ENCODE assay signal across 26 mouse cellular contexts in the genomic region with DNA sequence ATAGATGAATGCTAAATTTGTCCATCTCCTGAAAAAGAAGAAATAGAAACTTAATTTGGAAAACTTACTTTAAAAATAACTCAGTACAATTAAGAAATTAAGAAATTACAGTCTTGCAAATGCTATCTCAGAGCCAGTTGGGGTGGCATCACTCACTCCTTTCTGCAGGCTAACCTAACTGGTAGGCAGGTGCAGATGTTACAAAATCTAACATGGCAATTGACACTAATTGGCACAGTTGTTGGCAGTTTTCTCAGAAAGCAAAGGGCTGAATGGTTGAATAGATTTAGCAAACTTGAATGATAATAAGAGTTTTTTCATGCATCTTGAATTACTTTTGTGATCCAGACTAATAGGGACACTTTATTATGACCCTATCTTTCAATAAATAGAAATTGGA.
DNase-seq lines count a peak whose midpoint lies in the region; ATAC-seq and TF ChIP-seq lines count a peak whose summit lies in the region.
"Had no signal": no experiment of that assay in that cellular context is flagged by ENCODE, and none has a peak within 500 bp of the region (broad histone marks: within the 10 kb centered on the region; RNA-seq: fewer than 3 reads in every experiment).

No protein-coding gene starts in this region.

- no peaks in the 10 kb centered on the region for H3K9me3 ChIP-seq in forebrain, embryonic 13.5 days (replicated peaks)
- H3K9me3 ChIP-seq in forebrain, embryonic 11.5 days (ENCODE audit: control insufficient read depth, low read length) = no peaks in the 10 kb centered on the region
- H3K9me3 ChIP-seq in liver, postnatal 0 days (ENCODE audit: low read length) = no peaks in the 10 kb centered on the region
- H3K9me3 ChIP-seq: embryonic facial prominence, embryonic 13.5 days; embryonic facial prominence, embryonic 15.5 days; forebrain, embryonic 10.5 days; G1E had no signal

- no peaks in the 10 kb centered on the region for H3K27me3 ChIP-seq in forebrain, embryonic 13.5 days
- no peaks in the 10 kb centered on the region for H3K27me3 ChIP-seq in forebrain, embryonic 11.5 days (ENCODE audit: control insufficient read depth, insufficient read depth, low read length)
- no peaks in the 10 kb centered on the region for H3K27me3 ChIP-seq in liver, adult 2 months (ENCODE audit: control insufficient read depth, insufficient read depth, low read length)
- H3K27me3 ChIP-seq in liver, postnatal 0 days (ENCODE audit: insufficient read depth, low read length) = no peaks in the 10 kb centered on the region
- H3K27me3 ChIP-seq: CH12.LX; embryonic facial prominence, embryonic 13.5 days; embryonic facial prominence, embryonic 15.5 days; Patski had no signal

- no peaks in the 10 kb centered on the region; the same call in 1 of the 2 replicates for H3K79me2 ChIP-seq in liver, adult 2 months (ENCODE audit: control insufficient read depth, insufficient read depth, low read length)

- 0 out of 2 replicates have a peak, but pooled peaks have one; percentile 33 for ATAC-seq in forebrain, embryonic 13.5 days
- ATAC-seq in forebrain, embryonic 11.5 days (replicated peaks; ENCODE audit: low FRiP score) = no peak
- no peak for ATAC-seq in liver, postnatal 0 days
- ATAC-seq: activated CD4-positive, CD25-positive, alpha-beta regulatory T cell, adult 4 months; CD4-positive, CD25-positive, alpha-beta regulatory T cell, adult 4 months; forebrain, embryonic 16.5 days; Patski had no signal

- no peak overlapping the region for H3K4me2 ChIP-seq in forebrain, embryonic 13.5 days
- no peak overlapping the region for H3K4me2 ChIP-seq in forebrain, embryonic 11.5 days (ENCODE audit: low read depth, low read length, severe bottlenecking)
- no peak overlapping the region for H3K4me2 ChIP-seq in liver, postnatal 0 days (ENCODE audit: low read depth, low read length)
- H3K4me2 ChIP-seq: embryonic facial prominence, embryonic 13.5 days; embryonic facial prominence, embryonic 15.5 days had no signal

- no peak for TF ChIP-seq EP300 in liver, postnatal 0 days (IDR thresholded peaks at IDR 0.05; ENCODE audit: low read depth)

- TF ChIP-seq CTCF in liver, adult 2 months (IDR thresholded peaks at IDR 0.05; ENCODE audit: low read depth, low read length) = no peak
- TF ChIP-seq CTCF in liver, postnatal 0 days (IDR thresholded peaks at IDR 0.05; ENCODE audit: low read depth) = no peak
- TF ChIP-seq CTCF in brain, embryonic 14.5 days (IDR thresholded peaks at IDR 0.05; ENCODE audit: borderline replicate concordance, extremely low read depth, insufficient read depth, insufficient read length) = no peak

- H3K4me1 ChIP-seq in forebrain, embryonic 13.5 days = peaks cover 30% of the 10 kb centered on the region
- H3K4me1 ChIP-seq in forebrain, embryonic 11.5 days (replicated peaks; ENCODE audit: control insufficient read depth, insufficient read depth, low read length) = no peaks in the 10 kb centered on the region
- H3K4me1 ChIP-seq in liver, adult 2 months (ENCODE audit: control insufficient read depth, insufficient read depth, low read length) = peaks cover 2% of the 10 kb centered on the region; the same call in 1 of the 2 replicates
- 0 out of 2 replicates have a peak, but pooled peaks cover 2% of the 10 kb centered on the region for H3K4me1 ChIP-seq in liver, postnatal 0 days (ENCODE audit: insufficient read depth)

- H3K27ac ChIP-seq in forebrain, embryonic 13.5 days = no peak overlapping the region
- H3K27ac ChIP-seq in forebrain, embryonic 11.5 days (ENCODE audit: low read depth, low read length) = no peak overlapping the region
- H3K27ac ChIP-seq in liver, adult 2 months (replicated peaks; ENCODE audit: insufficient read depth, low read depth, low read length) = no peak overlapping the region
- no peak overlapping the region for H3K27ac ChIP-seq in liver, postnatal 0 days (ENCODE audit: low read depth)
- H3K27ac ChIP-seq: embryonic facial prominence, embryonic 13.5 days; embryonic facial prominence, embryonic 15.5 days; forebrain, embryonic 10.5 days had no signal

- no peak overlapping the region for H3K9ac ChIP-seq in forebrain, embryonic 13.5 days
- H3K9ac ChIP-seq in forebrain, embryonic 11.5 days (ENCODE audit: low read length) = no peak overlapping the region
- H3K9ac ChIP-seq in liver, adult 2 months (ENCODE audit: low read depth, low read length) = no peak overlapping the region
- H3K9ac ChIP-seq in liver, postnatal 0 days (replicated peaks) = no peak overlapping the region
- H3K9ac ChIP-seq: embryonic facial prominence, embryonic 13.5 days; embryonic facial prominence, embryonic 15.5 days had no signal

- no peaks in the 10 kb centered on the region for H3K36me3 ChIP-seq in forebrain, embryonic 13.5 days (ENCODE audit: poor library complexity, severe bottlenecking)
- no peaks in the 10 kb centered on the region for H3K36me3 ChIP-seq in forebrain, embryonic 11.5 days (ENCODE audit: control insufficient read depth, insufficient read depth, low read length)
- H3K36me3 ChIP-seq in liver, adult 2 months (ENCODE audit: control insufficient read depth, insufficient read depth, low read length) = peaks cover 2% of the 10 kb centered on the region; the same call in 1 of the 2 replicates
- H3K36me3 ChIP-seq in liver, postnatal 0 days (replicated peaks; ENCODE audit: insufficient read depth, low read length) = no peaks in the 10 kb centered on the region
- H3K36me3 ChIP-seq: embryonic facial prominence, embryonic 13.5 days; embryonic facial prominence, embryonic 15.5 days; forebrain, embryonic 10.5 days; G1E had no signal

- no peak for DNase-seq in forebrain, embryonic 11.5 days (ENCODE audit: low spot score)
- peak; percentile 11 for DNase-seq in liver, adult 2 months (ENCODE audit: extremely low read depth, low read depth, low spot score)
- DNase-seq in liver, postnatal 0 days = no peak
- peak; percentile 61 for DNase-seq in brain, embryonic 14.5 days (ENCODE audit: low read depth)
- DNase-seq: adrenal gland, adult 8-10 months; adrenal gland, postnatal 14 days; adrenal gland, postnatal 36 days; B cell, adult 2 months; cerebellum, adult 11 months; cerebellum, adult 18-20 months; cerebellum, adult 8-10 months; cerebellum, adult 9-11 months; cerebellum, postnatal 14 days; cerebellum, postnatal 36 days; embryo, embryonic 11 days had no signal

- no peak overlapping the region for H3K4me3 ChIP-seq in forebrain, embryonic 13.5 days
- H3K4me3 ChIP-seq in forebrain, embryonic 11.5 days (ENCODE audit: low read depth, low read length) = no peak overlapping the region
- H3K4me3 ChIP-seq in liver, adult 2 months (ENCODE audit: insufficient read depth, low read depth, low read length) = no peak overlapping the region
- no peak overlapping the region for H3K4me3 ChIP-seq in liver, postnatal 0 days (ENCODE audit: low read depth, low read length)
- H3K4me3 ChIP-seq: embryonic facial prominence, embryonic 13.5 days; embryonic facial prominence, embryonic 15.5 days; erythroblast, embryonic 14.5 days; forebrain, embryonic 10.5 days had no signal

- TF ChIP-seq POLR2A in liver, adult 2 months (IDR thresholded peaks at IDR 0.05; ENCODE audit: extremely low read depth, insufficient read depth, low read length) = no peak
- no peak for TF ChIP-seq POLR2A in brain, embryonic 14.5 days (IDR thresholded peaks at IDR 0.05; ENCODE audit: borderline replicate concordance, extremely low read depth, insufficient read depth, insufficient read length, poor library complexity, severe bottlenecking)

Comparison
In these comparisons a context has a peak if more than half of its experiments do, and no peak if none do; other contexts are left out.
1. DNase-seq: peak in liver, adult 2 months (single experiment) and brain, embryonic 14.5 days (single experiment); none in forebrain, embryonic 11.5 days (single experiment) and liver, postnatal 0 days (single experiment).